Comparison of ENCODE assay signal across 16 mouse cellular contexts in the genomic region with DNA sequence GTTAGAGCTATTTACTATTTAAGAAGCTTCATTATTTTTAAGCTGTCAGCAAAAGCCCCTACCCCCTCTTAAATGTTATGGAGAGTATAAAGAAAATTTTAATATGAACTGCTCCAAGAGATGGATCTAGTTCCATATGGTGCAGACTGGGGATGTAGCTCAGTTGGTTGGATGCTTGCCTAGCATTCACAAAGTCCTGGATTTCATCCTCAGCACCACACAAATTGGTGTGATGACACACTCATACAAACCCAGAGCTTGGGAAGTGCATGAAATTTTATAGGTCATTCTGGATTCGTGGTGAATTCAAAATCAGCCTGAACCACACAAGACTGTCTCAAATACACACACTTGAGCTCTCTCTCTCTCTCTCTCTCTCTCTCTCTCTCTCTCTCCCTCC. TPM values are rescaled to one million over a fixed set of nuclear protein-coding genes. Genes with fewer than 3 reads are reported as not detected.
DNase-seq lines count a peak whose midpoint lies in the region; ATAC-seq lines count a peak whose summit lies in the region.
"Had no signal": no experiment of that assay in that cellular context is flagged by ENCODE, and none has a peak within 500 bp of the region (broad histone marks: within the 10 kb centered on the region; RNA-seq: fewer than 3 reads in every experiment).

No protein-coding gene starts in this region.

- no peak overlapping the region for H3K4me3 ChIP-seq in midbrain, embryonic 11.5 days (ENCODE audit: low read depth, low read length)
- H3K4me3 ChIP-seq: embryonic facial prominence, embryonic 12.5 days; limb, embryonic 13.5 days; midbrain, embryonic 12.5 days; neural tube, embryonic 12.5 days had no signal

- no peaks in the 10 kb centered on the region for H3K36me3 ChIP-seq in midbrain, embryonic 11.5 days (ENCODE audit: control insufficient read depth, insufficient read depth, low read length)
- H3K36me3 ChIP-seq: embryonic facial prominence, embryonic 12.5 days; limb, embryonic 13.5 days; midbrain, embryonic 12.5 days; neural tube, embryonic 12.5 days had no signal

- peak; percentile 21 to 63 for DNase-seq in frontal cortex, postnatal 36 days (ENCODE audit: low spot score in 2 of 2)
- no peak for DNase-seq in frontal cortex, postnatal 10 days (ENCODE audit: low spot score in 2 of 2)
- DNase-seq in right cerebral cortex, adult 18-20 months, result peak; percentile 39
- DNase-seq in right cerebral cortex, postnatal 14 days, result no peak
- peak; percentile 57 to 76 for DNase-seq in left cerebral cortex, postnatal 14 days (ENCODE audit: low spot score in 2 of 2)
- peak; percentile 77 for DNase-seq in telencephalon, adult 2 months (ENCODE audit: low read depth, low spot score)
- no peak for DNase-seq in midbrain, embryonic 11.5 days (ENCODE audit: low spot score, missing footprints)
- DNase-seq: cerebellum, adult 9-11 months; gastrocnemius, postnatal 25 days; kidney, adult 11 months; thymus, postnatal 25 days had no signal

- no peak overlapping the region for H3K9ac ChIP-seq in midbrain, embryonic 11.5 days (ENCODE audit: low read length)
- H3K9ac ChIP-seq: embryonic facial prominence, embryonic 12.5 days; limb, embryonic 13.5 days; liver, embryonic 14.5 days; midbrain, embryonic 12.5 days; neural tube, embryonic 12.5 days had no signal

- 62% methylated on average over 1 of the region's 1 CpGs for WGBS in midbrain, embryonic 11.5 days

- H3K9me3 ChIP-seq in midbrain, embryonic 11.5 days (ENCODE audit: control insufficient read depth, low read length), result no peaks in the 10 kb centered on the region
- H3K9me3 ChIP-seq: embryonic facial prominence, embryonic 12.5 days; limb, embryonic 13.5 days; midbrain, embryonic 12.5 days; neural tube, embryonic 12.5 days had no signal

- peaks cover 5% of the 10 kb centered on the region; the same call in 1 of the 2 replicates for H3K4me1 ChIP-seq in midbrain, embryonic 11.5 days (ENCODE audit: control insufficient read depth, insufficient read depth, low read length)
- H3K4me1 ChIP-seq: embryonic facial prominence, embryonic 12.5 days had no signal

- H3K4me2 ChIP-seq in midbrain, embryonic 11.5 days, result no peak overlapping the region
- H3K4me2 ChIP-seq: embryonic facial prominence, embryonic 12.5 days; limb, embryonic 13.5 days; midbrain, embryonic 12.5 days; neural tube, embryonic 12.5 days had no signal

- no peak for ATAC-seq in midbrain, embryonic 11.5 days (ENCODE audit: low FRiP score)

- H3K27me3 ChIP-seq in midbrain, embryonic 11.5 days (ENCODE audit: control insufficient read depth, insufficient read depth, low read length), result no peaks in the 10 kb centered on the region
- H3K27me3 ChIP-seq: embryonic facial prominence, embryonic 12.5 days; midbrain, embryonic 12.5 days; neural tube, embryonic 12.5 days had no signal

- intact Hi-C loops in left cerebral cortex, postnatal 14 days (cut with DNase I), result no loop called here

- H3K27ac ChIP-seq in midbrain, embryonic 11.5 days (ENCODE audit: low read depth, low read length), result no peak overlapping the region
- H3K27ac ChIP-seq: embryonic facial prominence, embryonic 12.5 days; limb, embryonic 13.5 days; liver, embryonic 14.5 days; midbrain, embryonic 12.5 days; neural tube, embryonic 12.5 days had no signal

RNA-seq across cellular contexts. Expression of a gene that starts 49.7 kb away (rescaled TPM):
- total RNA-seq in left cerebral cortex, postnatal 14 days (2021), result 10 to 100 TPM; 58.5 to 63.3 TPM
- 126 and 148 TPM in 2 replicates for polyA plus RNA-seq in midbrain, embryonic 11.5 days (2014; fragmentation: Nextera tagmentation; extraction: Ambion mirVana)

Comparison
In these comparisons a context has a peak if more than half of its experiments do, and no peak if none do; other contexts are left out.
1. DNase-seq: peak in frontal cortex, postnatal 36 days (2 of 2), right cerebral cortex, adult 18-20 months (single experiment), left cerebral cortex, postnatal 14 days (2 of 2) and telencephalon, adult 2 months (single experiment); none in frontal cortex, postnatal 10 days (0 of 2), right cerebral cortex, postnatal 14 days (single experiment) and midbrain, embryonic 11.5 days (single experiment).